Mouse (Mus musculus) CH12.LX (cell line): Measurements from ENCODE around the gene Mob3b. TPM values are rescaled to one million over a fixed set of nuclear protein-coding genes. Genes with fewer than 3 reads are reported as not detected.

Source experiments
- DNase-seq: peaks from one replicate; pipeline ENCODE4 v3.0.0-alpha.2; 2013; ENCODE audit errors: extremely low read depth
- H3K27ac ChIP-seq: 2 replicates; pipeline ENCODE4 v1.5.1; 2012; ENCODE audit warnings: low read depth, mild to moderate bottlenecking, control low read depth, moderate library complexity; ENCODE audit not compliant: insufficient read depth
- H3K27me3 ChIP-seq: replicated peaks from 2 replicates; pipeline ENCODE3; 2012; ENCODE audit warnings: inconsistent platforms
- H3K36me3 ChIP-seq, 2 experiments: replicated peaks in 1 of 2; 2 replicates each; pipeline versions ENCODE3 to v1.6.1; 2012; ENCODE audit warnings: inconsistent platforms in 1 of 2, low read length in 1 of 2, mild to moderate bottlenecking in 1 of 2, mixed read lengths in 1 of 2, moderate library complexity in 1 of 2; ENCODE audit not compliant: control insufficient read depth in 1 of 2, insufficient read depth in 1 of 2
- H3K4me1 ChIP-seq, 2 experiments: 2 replicates each; pipeline ENCODE4 v1.6.1; 2012; ENCODE audit warnings: inconsistent platforms in 1 of 2, moderate library complexity in 1 of 2; ENCODE audit not compliant: insufficient read depth in 2 of 2, control insufficient read depth in 1 of 2
- H3K4me2 ChIP-seq: 2 replicates; pipeline ENCODE4 v1.6.1; 2012; ENCODE audit warnings: low read depth, mild to moderate bottlenecking, control low read depth; ENCODE audit not compliant: poor library complexity, insufficient read depth, severe bottlenecking
- H3K4me3 ChIP-seq, 3 experiments: fragments of 150-350 bp in 1 of 3; sonication (generic) in 1 of 3; replicated peaks in 1 of 3; 2 replicates each; pipeline versions ENCODE3 to v1.5.1; 2011 to 2012; ENCODE audit warnings: low read depth in 2 of 3, low read length in 2 of 3, mild to moderate bottlenecking in 2 of 3, moderate library complexity in 2 of 3, control low read depth in 1 of 3, improper control_type of control experiment in 1 of 3, inconsistent platforms in 1 of 3, mixed read lengths in 1 of 3; ENCODE audit not compliant: poor library complexity in 1 of 3
- H3K79me2 ChIP-seq: replicated peaks from 2 replicates; pipeline ENCODE4 v1.6.1; 2012; ENCODE audit warnings: mild to moderate bottlenecking, moderate library complexity; ENCODE audit not compliant: control insufficient read depth, poor library complexity, insufficient read depth, severe bottlenecking; ENCODE audit errors: extremely low read depth
- H3K9ac ChIP-seq: 2 replicates; pipeline ENCODE4 v1.6.1; 2012; ENCODE audit warnings: low read depth, mild to moderate bottlenecking, control low read depth, moderate library complexity; ENCODE audit not compliant: insufficient read depth
- H3K9me3 ChIP-seq: replicated peaks from 2 replicates; pipeline ENCODE3; 2012; ENCODE audit warnings: low read length, inconsistent platforms, mixed read lengths
- CHD2 ChIP-seq: IDR thresholded peaks from 2 replicates; pipeline ENCODE4 v1.6.1; 2011; ENCODE audit warnings: low read length, improper control_type of control experiment
- ELF1 ChIP-seq: IDR thresholded peaks from 2 replicates; pipeline ENCODE4 v1.6.1; 2014; ENCODE audit warnings: low read depth, mild to moderate bottlenecking, inconsistent platforms, low read length, improper control_type of control experiment
- ETS1 ChIP-seq: conservative IDR thresholded peaks from 2 replicates; pipeline ENCODE4 v1.6.1; 2012; ENCODE audit warnings: low read depth, mild to moderate bottlenecking, inconsistent platforms, low read length, improper control_type of control experiment, moderate library complexity
- GABPA ChIP-seq: IDR thresholded peaks from 2 replicates; pipeline ENCODE4 v1.6.1; 2012; ENCODE audit warnings: low read depth, low read length, improper control_type of control experiment, inconsistent platforms; ENCODE audit not compliant: insufficient replicate concordance
- IRF4 ChIP-seq: IDR thresholded peaks from 2 replicates; pipeline ENCODE4 v1.6.1; 2014; ENCODE audit warnings: low read depth, mild to moderate bottlenecking, inconsistent platforms, low read length, improper control_type of control experiment
- JUN ChIP-seq: IDR thresholded peaks from 2 replicates; pipeline ENCODE4 v1.6.1; 2011; ENCODE audit warnings: low read depth, mild to moderate bottlenecking, low read length, improper control_type of control experiment, moderate library complexity; ENCODE audit not compliant: insufficient read depth
- JUND ChIP-seq: conservative IDR thresholded peaks from 2 replicates; pipeline ENCODE4 v1.6.1; 2011; ENCODE audit warnings: low read depth, low read length, improper control_type of control experiment
- KAT2A ChIP-seq: IDR thresholded peaks from 2 replicates; pipeline ENCODE4 v1.6.1; 2012; ENCODE audit warnings: low read length, improper control_type of control experiment, inconsistent platforms; ENCODE audit not compliant: insufficient replicate concordance
- MAZ ChIP-seq: IDR thresholded peaks from 2 replicates; pipeline ENCODE4 v1.6.1; 2012; ENCODE audit warnings: low read depth, mild to moderate bottlenecking, inconsistent platforms, low read length, improper control_type of control experiment, moderate library complexity
- NELFE ChIP-seq: IDR thresholded peaks from 2 replicates; pipeline ENCODE4 v1.6.1; 2011; ENCODE audit warnings: low read depth, low read length, improper control_type of control experiment
- PAX5 ChIP-seq: IDR thresholded peaks from 2 replicates; pipeline ENCODE4 v1.6.1; 2012; ENCODE audit warnings: low read length, inconsistent platforms, mixed read lengths
- POLR2AphosphoS2 ChIP-seq: IDR thresholded peaks from 2 replicates; pipeline ENCODE4 v1.6.1; 2011; ENCODE audit warnings: low read depth, low read length, improper control_type of control experiment
- RAD21 ChIP-seq: IDR thresholded peaks from 2 replicates; pipeline ENCODE4 v1.6.1; 2011; ENCODE audit warnings: low read depth, mild to moderate bottlenecking, low read length, improper control_type of control experiment, moderate library complexity
- RCOR1 ChIP-seq: conservative IDR thresholded peaks from 2 replicates; pipeline ENCODE4 v1.6.1; 2012; ENCODE audit warnings: low read depth, mild to moderate bottlenecking, inconsistent platforms, low read length, improper control_type of control experiment
- SMC3 ChIP-seq: IDR thresholded peaks from 2 replicates; pipeline ENCODE4 v1.6.1; 2011; ENCODE audit warnings: low read depth, low read length, improper control_type of control experiment
- TBP ChIP-seq: conservative IDR thresholded peaks from 2 replicates; pipeline ENCODE4 v1.6.1; 2011; ENCODE audit warnings: low read depth, low read length, improper control_type of control experiment
- TCF12 ChIP-seq: IDR thresholded peaks from 2 replicates; pipeline ENCODE4 v1.6.1; 2014; ENCODE audit warnings: low read depth, mild to moderate bottlenecking, inconsistent platforms, low read length, improper control_type of control experiment
- UBTF ChIP-seq: IDR thresholded peaks from 2 replicates; pipeline ENCODE4 v1.6.1; 2012; ENCODE audit warnings: low read depth, mild to moderate bottlenecking, inconsistent platforms, low read length, improper control_type of control experiment, moderate library complexity
- USF1 ChIP-seq: IDR thresholded peaks from 2 replicates; pipeline ENCODE4 v1.6.1; 2014; ENCODE audit warnings: low read depth, mild to moderate bottlenecking, inconsistent platforms, low read length, improper control_type of control experiment
- USF2 ChIP-seq: conservative IDR thresholded peaks from 2 replicates; pipeline ENCODE4 v1.6.1; 2011; ENCODE audit warnings: low read depth, low read length, improper control_type of control experiment
- ZC3H11A ChIP-seq: IDR thresholded peaks from 2 replicates; pipeline ENCODE4 v1.6.1; 2012; ENCODE audit warnings: low read depth, mild to moderate bottlenecking, inconsistent platforms, low read length, improper control_type of control experiment
- ZKSCAN1 ChIP-seq: IDR thresholded peaks from 2 replicates; pipeline ENCODE4 v1.6.1; 2012; ENCODE audit warnings: low read depth, inconsistent platforms, low read length, improper control_type of control experiment, borderline replicate concordance
- ZMIZ1 ChIP-seq: IDR thresholded peaks from 2 replicates; pipeline ENCODE4 v1.6.1; 2012; ENCODE audit warnings: low read depth, mild to moderate bottlenecking, inconsistent platforms, low read length, improper control_type of control experiment
- ZNF384 ChIP-seq: IDR thresholded peaks from 2 replicates; pipeline ENCODE4 v1.6.1; 2012; ENCODE audit warnings: low read depth, low read length, improper control_type of control experiment, inconsistent platforms
- dilution Hi-C: fragments of 300-500 bp; cut with MboI; formaldehyde crosslinking; loops from 2 replicates; pipeline ENCODE4 v1.14.3; 2020; ENCODE audit warnings: low sequenced_read_pairs; ENCODE audit not compliant: extremely low pct_unique_long_range_greater_than_20kb, extremely low pct_ligation_motif_present
- in situ Hi-C: fragments of 300-500 bp; cut with MboI; formaldehyde crosslinking; loops from 3 replicates; pipeline ENCODE4 v1.14.3; 2019; ENCODE audit warnings: low sequenced_read_pairs, low pct_ligation_motif_present, low pct_unique_long_range_greater_than_20kb, mixed read lengths
- polyA plus RNA-seq: library from polyadenylated mRNA; unstranded; fragments of >175 nt; gene quantifications from 2 replicates; pipeline ENCODE4 v1.2.1, GENCODE M21; 2012; ENCODE audit warnings: low read depth; ENCODE audit not compliant: insufficient read length
- total RNA-seq, 2 experiments: library from RNA; depleted of rRNA; stranded (reverse); fragments of 300-350 nt in 1 of 2; fragments of >200 nt in 1 of 2; gene quantifications; 2 replicates each; pipeline ENCODE4 v1.2.3; 2012 to 2014

Gene Mob3b
- total and polyA plus RNA-seq, 3 experiments: 3.5 to 11.7 (median 11.0) TPM

DNA sequence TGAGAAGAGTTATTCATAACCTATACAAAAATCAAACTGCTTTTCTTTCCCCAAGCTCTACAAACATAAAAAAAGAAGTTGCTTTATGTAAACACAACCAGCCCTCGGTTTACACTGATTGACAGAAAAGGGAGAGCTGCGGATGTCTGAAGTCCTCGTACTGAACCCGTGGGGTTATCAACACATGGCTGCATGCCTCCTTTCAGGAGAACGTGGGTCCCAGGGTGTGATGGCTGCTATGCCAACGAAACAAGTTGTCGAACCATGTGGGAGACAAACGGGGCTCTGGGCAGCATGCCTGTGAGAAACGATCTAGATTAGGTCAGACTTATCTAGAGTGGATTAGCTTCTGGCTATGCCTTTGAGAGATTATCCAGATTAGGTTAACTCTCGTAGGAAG is 192.4 kb downstream of the Mob3b start:
- Histone ChIP-seq H3K9ac (no peak overlapping the region), H3K4me3 (no peak overlapping the region), H3K27me3 (no peaks in the 10 kb centered on the region), H3K4me2 (no peak overlapping the region), H3K4me1 (peaks cover 0 to 22% of the 10 kb centered on the region in 2 experiments; a peak in 2 of 4 replicates), H3K27ac (no peak overlapping the region), H3K79me2 (no peaks in the 10 kb centered on the region), H3K36me3 (peaks cover 0 to 39% of the 10 kb centered on the region in 2 experiments), H3K9me3 (no peaks in the 10 kb centered on the region)
- no peak for DNase-seq
- TF ChIP-seq MAZ (no peak), GABPA (no peak), ZC3H11A (no peak), RCOR1 (no peak)
- in situ Hi-C loops (no loop called here), dilution Hi-C loops (no loop called here)

DNA sequence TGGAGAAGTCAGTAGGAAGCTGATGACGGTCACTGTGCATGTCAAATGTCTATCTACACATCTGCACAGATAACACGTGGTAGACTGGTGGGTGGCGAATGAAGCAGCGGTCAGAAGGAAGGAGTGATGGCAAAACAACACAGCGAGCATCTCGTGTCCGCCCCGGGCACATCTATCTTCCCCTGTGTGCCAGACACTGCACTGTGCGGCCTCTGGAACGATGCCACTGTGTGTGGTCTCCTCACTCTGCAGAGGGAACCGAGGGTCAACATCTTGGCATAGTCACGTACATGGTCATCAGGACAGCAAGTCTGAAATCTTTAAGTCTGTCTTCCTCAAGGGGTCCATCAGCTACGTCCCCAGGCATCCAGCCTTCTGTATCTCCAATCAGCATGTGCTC is 193.3 kb downstream of the Mob3b start:
- Histone ChIP-seq H3K9me3 (no peaks in the 10 kb centered on the region), H3K36me3 (peaks cover 0 to 41% of the 10 kb centered on the region in 2 experiments), H3K79me2 (no peaks in the 10 kb centered on the region), H3K4me3 (no peak overlapping the region), H3K9ac (no peak overlapping the region), H3K27ac (no peak overlapping the region), H3K27me3 (no peaks in the 10 kb centered on the region)
- dilution Hi-C loops: no loop called here
- DNase-seq: no peak
- no peak for TF ChIP-seq ZMIZ1
- TF ChIP-seq UBTF: no peak
- no peak for TF ChIP-seq POLR2AphosphoS2
- no peak for TF ChIP-seq PAX5
- no peak for TF ChIP-seq USF2
- TF ChIP-seq KAT2A: no peak
- no peak for TF ChIP-seq USF1
- TF ChIP-seq IRF4: no peak
- no peak for TF ChIP-seq TBP
- TF ChIP-seq, all 38 proteins: peak for 0
- Histone ChIP-seq H3K4me1 (peaks cover 0 to 21% of the 10 kb centered on the region in 2 experiments; a peak in 2 of 4 replicates), H3K4me2 (no peak overlapping the region)
- in situ Hi-C loops: no loop called here

DNA sequence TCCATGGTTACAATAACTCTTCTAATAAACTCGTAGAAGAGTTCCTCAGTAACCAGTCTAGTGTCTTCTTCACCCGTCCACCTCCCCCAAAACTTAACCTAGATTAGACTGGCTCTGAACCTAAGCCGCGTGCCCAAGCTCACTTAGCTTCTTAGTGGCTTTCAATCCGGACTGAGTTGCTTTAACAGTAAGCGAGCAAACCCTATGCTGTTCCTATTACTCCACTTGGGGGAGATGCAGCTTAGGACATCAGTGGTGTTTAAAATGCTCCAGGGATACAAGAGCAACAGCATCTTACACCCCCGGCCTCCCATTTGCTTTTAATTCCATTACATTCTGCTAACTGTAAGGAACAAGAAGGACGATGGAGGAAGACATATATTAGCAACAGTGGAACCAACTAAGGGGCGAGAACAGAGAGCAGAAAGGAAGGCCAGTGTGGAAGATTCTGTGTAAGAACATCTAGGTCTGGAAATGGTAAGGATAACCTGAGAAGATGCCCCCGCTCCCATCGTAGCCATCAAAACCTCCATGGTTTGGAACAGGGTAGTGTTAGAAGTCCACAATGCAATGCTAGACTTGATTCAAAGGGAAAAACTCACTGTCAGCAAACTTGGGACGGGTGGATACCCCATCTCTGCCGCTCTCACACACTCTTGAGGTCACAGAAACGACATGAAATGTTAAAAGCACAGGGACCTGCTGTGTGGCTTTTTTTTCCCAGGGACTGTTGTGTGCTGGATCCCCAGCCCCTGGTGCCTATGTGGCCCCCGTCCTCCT is 196.3 kb downstream of the Mob3b start:
- no peak overlapping the region for H3K27ac ChIP-seq
- peaks cover 0 to 13% of the 10 kb centered on the region in 2 experiments; a peak in 2 of 4 replicates for H3K4me1 ChIP-seq
- dilution Hi-C loops: no loop called here
- no peaks in the 10 kb centered on the region for H3K27me3 ChIP-seq
- no peaks in the 10 kb centered on the region for H3K9me3 ChIP-seq
- no peak overlapping the region for H3K4me2 ChIP-seq
- no peaks in the 10 kb centered on the region for H3K79me2 ChIP-seq
- in situ Hi-C loops: no loop called here
- DNase-seq: peak; percentile 30
- no peak overlapping the region for H3K4me3 ChIP-seq
- H3K36me3 ChIP-seq: peaks cover 0 to 41% of the 10 kb centered on the region in 2 experiments
- H3K9ac ChIP-seq: no peak overlapping the region
- TF ChIP-seq SMC3: peak; percentile 65
- no peak for TF ChIP-seq ETS1
- peak; percentile 73 for TF ChIP-seq RAD21
- no peak for TF ChIP-seq ZKSCAN1
- TF ChIP-seq TCF12: no peak
- TF ChIP-seq ELF1: no peak
- TF ChIP-seq USF2: no peak
- no peak for TF ChIP-seq TBP
- TF ChIP-seq NELFE: no peak
- TF ChIP-seq ZNF384: no peak
- TF ChIP-seq IRF4: no peak
- TF ChIP-seq USF1: no peak
- TF ChIP-seq RCOR1: no peak
- TF ChIP-seq JUND: no peak
- peak; percentile 11; the same call in 1 of the 2 replicates for TF ChIP-seq ZC3H11A
- TF ChIP-seq JUN: no peak
- TF ChIP-seq CHD2: no peak
- TF ChIP-seq KAT2A: no peak
